Mouse (Mus musculus) lung, adult 18-20 months (tissue): Measurements from ENCODE around the gene Zc3h6.
"Not testable (repeated sequence)": the region's sequence is repeated elsewhere in the genome, so short reads cannot be mapped to it uniquely, and the experiment has no call there.

ENCODE experiments used
- DNase-seq, 2 experiments: peaks; one replicate each; pipeline ENCODE4 v3.0.0; 2022; ENCODE audit warnings: mixed read lengths in 2 of 2

Gene Zc3h6

DNA sequence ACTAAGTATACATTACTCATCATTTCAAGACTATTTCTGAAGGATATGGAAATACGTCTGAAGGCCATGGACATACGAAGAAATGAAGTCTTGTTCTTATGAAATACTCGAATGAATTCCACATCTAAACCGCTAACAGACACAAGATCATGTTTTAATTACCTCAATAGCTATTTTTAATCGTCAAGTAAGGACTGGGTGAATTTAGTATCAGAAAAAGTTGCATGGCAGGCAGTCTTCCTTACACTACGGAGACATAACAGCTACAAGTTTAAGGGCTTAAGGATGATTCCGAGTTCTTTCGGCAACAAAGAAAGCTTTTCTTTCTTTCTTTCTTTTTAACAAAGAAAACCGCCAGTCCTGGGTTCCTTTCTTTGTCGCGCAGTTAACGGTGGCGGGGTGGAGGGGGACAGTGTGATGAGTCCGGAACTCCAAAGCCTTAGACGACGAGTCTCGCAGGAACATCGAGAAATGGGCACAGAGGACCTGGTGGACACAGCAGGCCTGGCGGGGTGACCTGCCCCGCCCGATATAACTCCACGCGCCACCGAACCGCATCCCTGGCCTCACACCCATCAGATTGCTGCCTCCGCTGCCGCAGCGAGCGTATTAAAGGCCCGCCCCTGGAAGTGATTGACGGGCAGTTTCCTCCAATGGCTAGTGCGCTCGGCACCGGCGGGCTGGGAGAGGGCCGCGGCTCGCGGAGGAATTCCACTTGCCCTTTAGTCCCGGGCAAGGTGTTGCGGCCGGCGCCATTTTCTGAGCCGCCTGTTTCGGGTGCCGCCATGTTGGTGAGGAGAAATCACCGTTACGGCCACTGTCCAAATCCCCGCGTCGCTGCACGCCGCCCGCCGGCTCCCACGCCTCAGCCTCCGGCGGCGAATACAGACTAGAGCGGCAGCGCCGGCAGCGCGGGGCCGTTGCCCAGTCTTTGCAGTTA lies at the start of gene Zc3h6:
Gene Zc3h6 (plus strand): TSS at position 762 of the 940 bp plus-strand sequence.
- peak; percentile 98 for DNase-seq

DNA sequence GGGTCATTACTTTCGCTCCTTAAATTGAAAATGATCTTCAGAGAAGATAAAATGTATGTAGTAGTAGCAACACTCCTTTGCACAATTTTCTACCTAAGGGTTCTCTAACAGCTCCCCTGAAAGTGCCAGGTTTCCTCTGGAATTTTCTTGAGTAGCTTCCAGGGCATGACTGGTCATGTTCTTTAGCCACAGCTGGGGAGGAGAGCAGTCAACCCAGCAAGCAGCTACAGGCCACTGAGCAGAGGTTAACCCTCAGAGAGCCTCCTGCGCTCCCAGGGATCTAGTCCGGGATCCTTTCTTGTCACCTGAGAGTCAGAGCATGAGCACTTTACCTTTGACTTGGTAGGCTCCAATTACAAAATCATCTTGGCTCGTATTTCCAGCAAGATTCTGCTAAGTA lies 42.4 kb upstream of the Zc3h6 start:
- DNase-seq, result no peak

DNA sequence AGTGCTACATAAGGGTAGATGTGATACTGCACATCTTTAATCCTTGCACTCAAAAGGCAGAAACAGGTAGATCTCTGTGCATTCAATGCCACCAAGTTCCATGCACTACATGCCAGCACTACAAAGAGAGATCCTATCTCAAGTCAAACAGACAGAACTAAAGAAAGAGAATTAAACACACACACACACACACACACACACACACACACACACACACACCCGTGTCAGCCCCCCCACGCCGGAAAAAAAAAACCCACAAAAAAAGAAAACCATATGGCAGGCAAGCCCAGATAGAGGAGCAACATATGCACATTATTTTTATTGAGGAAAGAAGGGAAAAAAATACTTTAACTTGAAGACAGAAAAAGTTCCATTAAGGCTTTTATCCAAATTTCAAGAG lies 38.8 kb upstream of the Zc3h6 start:
- DNase-seq, result no peak

DNA sequence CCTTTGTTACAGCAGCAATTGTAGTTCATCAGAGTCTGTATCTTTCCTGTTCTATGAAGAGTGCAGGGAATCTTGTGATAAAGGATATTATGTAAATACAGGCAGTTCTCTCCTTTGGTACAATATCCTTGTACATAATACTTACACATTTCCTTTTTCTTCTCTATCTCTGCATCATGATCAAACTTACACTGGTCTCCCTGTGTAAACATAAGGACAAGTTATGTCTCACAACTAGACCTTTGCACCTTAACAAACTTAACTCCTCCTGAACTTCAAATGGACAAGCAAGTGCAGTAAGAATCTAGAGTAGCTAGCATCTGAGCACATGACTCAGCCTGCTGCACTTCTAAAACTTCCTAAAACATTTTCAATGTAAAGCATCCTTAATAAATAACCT lies 36.5 kb upstream of the Zc3h6 start:
- DNase-seq, result no peak

- DNase-seq, result no peak
Observed at GRCm38 (mm10) chr2:128936256-128936655, 30.9 kb upstream of the Zc3h6 start.

GRCm38 (mm10) chr2:128943538-128944528 lies 23.4 kb upstream of the Zc3h6 start, which contains the start of gene Zc3h8:
Zc3h8 (minus strand) TSS chr2:128944077.
- peak; percentile 96 to 97 for DNase-seq

DNA sequence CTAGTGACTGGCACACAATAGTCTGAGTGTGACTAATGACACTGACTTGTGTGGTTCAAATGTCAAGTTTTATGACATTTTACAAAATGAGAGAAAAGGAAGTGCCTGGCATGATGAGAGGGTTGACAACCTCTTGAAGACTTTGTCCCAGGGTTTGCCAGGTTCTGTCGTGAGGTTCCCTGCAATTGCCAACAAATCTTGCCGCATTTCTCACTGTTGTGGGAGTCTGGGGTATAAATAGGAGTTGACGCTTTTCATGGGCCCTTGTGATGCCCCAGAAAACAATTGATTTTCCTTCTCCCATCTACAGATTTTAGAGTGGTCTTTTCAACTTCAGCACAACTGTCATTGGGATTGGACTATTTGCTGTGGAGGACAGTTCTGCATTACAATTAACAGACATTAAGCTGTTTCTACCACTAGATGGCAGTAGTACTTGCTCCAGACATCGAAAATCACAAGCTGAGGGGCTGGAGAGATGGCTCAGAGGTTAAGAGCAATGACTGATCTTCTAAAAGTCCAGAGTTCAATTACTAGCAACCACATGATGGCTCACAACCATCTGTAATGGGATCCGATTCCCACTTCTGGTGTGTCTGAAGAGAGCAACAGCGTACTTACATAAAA lies 19.1 kb upstream of the Zc3h6 start:
- DNase-seq, result peak in 1 of 2 experiments; percentile 14

GRCm38 (mm10) chr2:128954186-128954585 lies 13.0 kb upstream of the Zc3h6 start:
- DNase-seq, result no peak

DNA sequence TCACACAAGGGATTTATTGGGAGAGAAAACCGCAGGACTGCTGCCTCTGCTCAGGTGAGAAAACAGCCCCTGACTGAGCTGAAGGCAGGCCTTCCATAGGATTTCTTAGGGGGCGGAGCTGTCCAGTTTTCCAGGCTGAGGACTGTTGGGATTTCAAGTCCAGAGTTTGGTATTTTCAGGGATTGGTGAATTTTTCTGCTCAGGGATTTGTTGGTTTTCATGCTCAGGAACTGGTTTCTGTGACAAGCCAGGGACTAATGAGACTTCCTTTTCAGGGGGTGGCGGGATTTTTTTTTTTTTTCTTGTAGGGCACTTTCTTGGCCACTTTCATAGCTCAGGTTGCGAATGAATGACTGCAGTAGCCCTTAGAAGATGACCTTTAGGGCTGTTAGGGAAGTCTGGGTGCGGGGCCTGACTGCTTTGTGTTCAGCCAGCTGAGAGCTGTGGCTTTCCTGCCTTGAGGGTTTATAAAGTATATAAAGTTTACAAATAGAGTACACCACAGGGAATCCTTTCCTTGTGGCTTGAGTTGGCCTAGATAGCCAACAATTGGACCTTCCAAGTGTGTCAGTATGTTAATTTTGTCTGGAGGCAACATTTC lies 1.6 kb upstream of the Zc3h6 start:
- DNase-seq, result no peak

DNA sequence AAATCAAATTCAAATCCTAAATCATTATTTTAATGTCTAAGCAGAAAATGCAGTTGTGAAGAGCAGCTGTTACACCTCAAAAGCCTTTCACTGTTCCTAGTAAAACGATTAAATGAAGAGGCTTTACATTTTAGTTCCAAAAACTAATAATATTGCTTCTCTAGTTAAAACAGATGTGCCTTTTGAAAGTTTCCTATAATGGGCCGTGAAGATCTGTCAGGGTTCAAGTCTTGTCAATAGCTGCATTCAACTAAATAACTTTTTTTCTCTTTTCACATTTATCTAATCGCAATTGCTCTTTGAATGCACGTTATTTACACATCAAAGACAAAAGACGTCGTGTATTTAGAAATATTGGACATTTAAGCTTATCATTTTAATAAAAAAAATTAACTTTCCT lies 966 bp upstream of the Zc3h6 start:
- no peak for DNase-seq

- peak; percentile 85 to 88 for DNase-seq
Observed at GRCm38 (mm10) chr2:128967661-128968441, 649 bp downstream of the Zc3h6 start, which contains the start of gene Gm10762. Gm10762 (minus strand) TSS chr2:128967725.

- no peak for DNase-seq
Observed at GRCm38 (mm10) chr2:128968475-128969083, 1.4 kb downstream of the Zc3h6 start.

- DNase-seq, result no peak
Observed at GRCm38 (mm10) chr2:128972301-128972700, 5.1 kb downstream of the Zc3h6 start.

DNA sequence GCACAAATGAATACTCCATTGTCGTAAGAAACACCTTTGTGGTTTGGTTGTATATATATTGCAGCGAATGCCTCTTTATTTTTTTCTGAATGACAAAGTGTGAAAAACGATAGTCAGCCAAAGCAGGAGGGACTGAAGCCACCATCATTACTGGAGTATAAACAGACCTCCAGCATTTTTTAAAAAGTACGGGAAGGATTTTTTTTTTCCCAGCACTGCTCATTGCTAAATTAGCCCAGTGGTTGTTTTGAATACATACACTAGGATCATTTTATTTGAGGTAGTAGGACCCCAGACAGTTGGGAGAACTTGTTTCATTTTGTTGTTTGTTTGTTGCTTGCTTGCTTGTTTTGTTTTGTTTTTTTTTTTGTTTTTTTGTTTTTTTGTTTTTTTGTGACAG lies 8.4 kb downstream of the Zc3h6 start:
- DNase-seq, result no peak

GRCm38 (mm10) chr2:128984746-128985145 lies 17.5 kb downstream of the Zc3h6 start:
- DNase-seq, result no peak

- no peak for DNase-seq
Observed at GRCm38 (mm10) chr2:129004872-129005271, 37.7 kb downstream of the Zc3h6 start.

DNA sequence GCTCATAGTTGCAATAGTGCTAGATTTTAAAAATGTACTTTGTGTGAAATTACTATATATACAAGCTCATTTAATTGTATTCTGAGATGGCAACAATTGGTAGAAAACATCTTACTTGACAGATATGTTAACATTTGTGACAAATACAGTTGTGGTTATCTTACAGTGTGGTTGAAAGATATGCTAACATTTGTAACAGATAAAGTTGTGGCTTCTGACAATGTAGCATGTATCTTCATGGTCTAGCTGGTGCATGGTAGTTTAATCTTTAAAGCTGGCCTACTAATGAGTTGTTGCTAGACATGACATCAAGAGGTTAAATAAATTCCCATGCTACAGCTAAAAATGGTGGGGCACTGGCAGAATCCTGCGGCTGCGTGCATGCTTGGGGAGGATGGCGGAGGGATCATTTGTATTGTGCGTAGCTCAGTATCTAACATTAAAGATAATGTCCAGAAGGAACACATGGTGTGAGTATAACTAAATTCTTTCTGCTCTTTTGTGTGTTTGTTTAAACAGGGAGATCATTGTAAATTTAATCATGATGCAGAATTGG lies 39.1 kb downstream of the Zc3h6 start:
- DNase-seq, result no peak

DNA sequence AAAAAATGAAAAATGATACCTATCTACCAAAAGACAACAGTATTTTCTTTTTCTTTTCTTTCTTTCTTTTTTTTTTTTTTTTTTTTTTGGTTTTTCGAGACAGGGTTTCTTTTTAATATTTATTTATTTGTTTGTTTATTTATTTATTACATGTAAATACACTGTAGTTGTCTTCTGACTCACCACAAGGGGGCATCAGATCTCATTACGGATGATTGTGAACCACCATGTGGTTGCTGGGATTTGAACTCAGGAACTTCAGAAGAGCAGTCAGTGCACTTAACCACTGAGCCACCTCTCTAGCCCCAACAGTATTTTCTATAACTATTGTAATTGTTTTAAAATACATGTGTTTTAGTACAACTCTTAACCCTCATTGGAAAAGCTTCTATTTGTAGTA lies 41.7 kb downstream of the Zc3h6 start:
- DNase-seq, result not testable (repeated sequence)

DNA sequence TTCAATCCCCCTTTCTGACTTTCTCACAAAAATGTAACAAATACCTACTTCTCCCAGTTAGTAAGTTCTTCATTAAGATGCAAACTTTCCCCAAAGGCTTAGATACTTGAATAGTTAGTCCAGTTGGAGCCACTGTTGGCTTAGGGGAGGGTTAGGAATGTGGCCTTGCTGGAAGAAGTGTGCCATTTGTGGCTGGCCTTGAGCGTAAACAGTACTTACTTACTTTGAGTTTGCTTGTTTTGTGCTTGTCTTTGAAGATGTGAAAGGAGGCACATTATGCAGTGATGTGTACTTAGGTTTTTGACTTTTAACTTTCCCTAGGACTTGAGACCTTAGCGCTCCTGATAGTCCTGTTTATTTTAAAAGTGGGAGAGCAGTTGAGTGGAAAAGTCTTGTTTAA lies 52.9 kb downstream of the Zc3h6 start:
- DNase-seq, result peak; percentile 15 to 56

DNA sequence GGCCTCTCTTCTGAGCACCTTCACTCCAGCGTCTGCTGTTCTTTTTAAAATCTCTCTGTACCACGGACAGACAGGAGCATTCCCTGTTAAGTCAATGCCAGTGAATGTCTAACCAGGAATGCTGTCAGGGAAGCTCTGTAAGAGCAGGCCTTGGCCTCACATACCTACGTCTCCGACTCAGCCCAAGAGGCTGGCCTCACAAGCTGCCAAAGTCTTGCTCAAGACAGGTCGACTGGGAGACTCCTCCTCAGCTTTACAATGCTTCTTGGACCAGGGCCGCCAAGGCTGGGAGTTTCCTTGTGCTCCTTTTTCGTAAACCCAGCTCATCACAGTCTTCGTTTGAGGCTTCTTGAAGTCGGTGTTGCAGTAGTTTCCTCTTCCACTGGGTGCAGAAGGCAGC lies 57.6 kb downstream of the Zc3h6 start:
- DNase-seq, result peak; percentile 54 to 55

DNA sequence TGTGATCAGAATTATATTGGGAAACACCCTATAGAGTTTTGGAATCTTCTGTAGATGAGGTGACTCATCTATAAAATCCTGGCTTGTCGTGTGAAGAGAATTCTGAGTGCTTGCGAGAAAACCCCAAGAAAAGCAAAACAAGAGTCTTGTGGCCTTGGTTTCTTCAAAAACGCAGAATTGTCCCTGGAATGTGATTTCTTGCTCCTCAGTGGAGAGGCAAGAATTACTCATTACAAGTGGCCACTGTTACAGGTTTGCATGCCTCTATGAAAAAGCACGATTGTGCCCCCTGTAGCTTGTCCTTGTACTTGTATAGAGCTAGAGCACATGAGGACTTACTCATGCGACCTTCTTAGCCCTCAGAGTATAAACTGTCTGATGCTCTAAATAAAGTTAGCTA lies 68.2 kb downstream of the Zc3h6 start:
- no peak for DNase-seq
